Mouse (Mus musculus) CH12.LX (cell line): ENCODE data around the gene Rhobtb1.

Source experiments
- CTCF ChIP-seq, 2 experiments: IDR thresholded peaks in 1 of 2; conservative IDR thresholded peaks in 1 of 2; 2 replicates each; pipeline ENCODE4 v1.5.1; 2011 to 2012; ENCODE audit warnings: low read depth in 2 of 2, low read length in 2 of 2, improper control_type of control experiment in 1 of 2, inconsistent platforms in 1 of 2, mild to moderate bottlenecking in 1 of 2, moderate library complexity in 1 of 2
- EP300 ChIP-seq: IDR thresholded peaks from 2 replicates; pipeline ENCODE4 v1.6.1; 2011; ENCODE audit warnings: low read length, improper control_type of control experiment
- KAT2A ChIP-seq: IDR thresholded peaks from 2 replicates; pipeline ENCODE4 v1.6.1; 2012; ENCODE audit warnings: low read length, improper control_type of control experiment, inconsistent platforms; ENCODE audit not compliant: insufficient replicate concordance
- MXI1 ChIP-seq: IDR thresholded peaks from 2 replicates; pipeline ENCODE4 v1.6.1; 2011; ENCODE audit warnings: mild to moderate bottlenecking, low read depth, low read length, improper control_type of control experiment
- MYC ChIP-seq: IDR thresholded peaks from 2 replicates; pipeline ENCODE4 v1.6.1; 2011; ENCODE audit warnings: low read depth, mild to moderate bottlenecking, improper control_type of control experiment, low read length
- POLR2A ChIP-seq: IDR thresholded peaks from 2 replicates; pipeline ENCODE4 v1.6.1; 2011; ENCODE audit warnings: low read depth, mild to moderate bottlenecking, improper control_type of control experiment, low read length
- TCF12 ChIP-seq: IDR thresholded peaks from 2 replicates; pipeline ENCODE4 v1.6.1; 2014; ENCODE audit warnings: low read depth, mild to moderate bottlenecking, inconsistent platforms, low read length, improper control_type of control experiment
- ZC3H11A ChIP-seq: IDR thresholded peaks from 2 replicates; pipeline ENCODE4 v1.6.1; 2012; ENCODE audit warnings: low read depth, mild to moderate bottlenecking, inconsistent platforms, low read length, improper control_type of control experiment

- TF ChIP-seq TCF12, result no peak
- TF ChIP-seq CTCF (conservative IDR thresholded peaks at IDR 0.05 in 1 of 2, IDR thresholded peaks at IDR 0.05 in 1 of 2; ENCODE audit: low read depth in 2 of 2, low read length in 2 of 2), result no peak
- TF ChIP-seq MXI1, result no peak
- no peak; the same call in 1 of the 2 replicates for TF ChIP-seq POLR2A
- no peak for TF ChIP-seq MYC
- no peak for TF ChIP-seq ZC3H11A
- TF ChIP-seq KAT2A, result no peak
- no peak for TF ChIP-seq EP300
Observed at GRCm38 (mm10) chr10:69336219-69336618, 185.0 kb downstream of the Rhobtb1 start.
